Mouse (Mus musculus) kidney, embryonic 15.5 days (tissue): ENCODE data around the gene Lrrc74a. TPM values are rescaled to one million over a fixed set of nuclear protein-coding genes. Genes with fewer than 3 reads are reported as not detected.

ENCODE experiments used
- ATAC-seq: fragments of 200-750 bp; cut with Nextera tagmentation; replicated peaks from 2 replicates; pipeline ENCODE4 v1.8.0; 2017; ENCODE audit warnings: moderate TSS enrichment; ENCODE audit not compliant: low FRiP score
- H3K27ac ChIP-seq: fragments of 300-500 bp; sonication (generic); 2 replicates; pipeline ENCODE4 v1.5.1; 2015; ENCODE audit warnings: mild to moderate bottlenecking, inconsistent platforms
- H3K27me3 ChIP-seq: fragments of 300-500 bp; sonication (generic); 2 replicates; pipeline ENCODE4 v1.6.1; 2015; ENCODE audit warnings: inconsistent platforms
- H3K36me3 ChIP-seq: fragments of 300-500 bp; sonication (generic); 2 replicates; pipeline ENCODE4 v1.6.1; 2015; ENCODE audit warnings: inconsistent platforms
- H3K4me1 ChIP-seq: fragments of 300-500 bp; sonication (generic); 2 replicates; pipeline ENCODE4 v1.6.1; 2015; ENCODE audit warnings: inconsistent platforms
- H3K4me2 ChIP-seq: fragments of 300-500 bp; sonication (generic); 2 replicates; pipeline ENCODE4 v1.6.1; 2015; ENCODE audit warnings: moderate library complexity, mild to moderate bottlenecking, inconsistent platforms
- H3K4me3 ChIP-seq: fragments of 300-500 bp; sonication (generic); replicated peaks from 2 replicates; pipeline ENCODE4 v1.5.1; 2015; ENCODE audit warnings: mild to moderate bottlenecking, inconsistent platforms
- H3K9ac ChIP-seq: fragments of 300-500 bp; sonication (generic); 2 replicates; pipeline ENCODE4 v1.6.1; 2015; ENCODE audit warnings: mild to moderate bottlenecking, inconsistent platforms
- H3K9me3 ChIP-seq: fragments of 300-500 bp; sonication (generic); replicated peaks from 2 replicates; pipeline ENCODE4 v1.6.1; 2016; ENCODE audit warnings: inconsistent platforms
- WGBS: fragments of 180-500 bp; shearing (Covaris S2); methylation state at CpG from one replicate; pipeline ENCODE4 v1.1.7; 2015; ENCODE audit warnings: mixed read lengths; 5-methylcytosine and 5-hydroxymethylcytosine counted together
- polyA plus RNA-seq: library from polyadenylated mRNA; unstranded; fragments of >200 nt; fragmentation: Nextera tagmentation; extraction: Ambion mirVana; gene quantifications from 2 replicates; pipeline ENCODE4 v1.2.1, GENCODE M21; 2015

Gene Lrrc74a
- polyA plus RNA-seq, 1 experiment from 2014 or later, result not detected

DNA sequence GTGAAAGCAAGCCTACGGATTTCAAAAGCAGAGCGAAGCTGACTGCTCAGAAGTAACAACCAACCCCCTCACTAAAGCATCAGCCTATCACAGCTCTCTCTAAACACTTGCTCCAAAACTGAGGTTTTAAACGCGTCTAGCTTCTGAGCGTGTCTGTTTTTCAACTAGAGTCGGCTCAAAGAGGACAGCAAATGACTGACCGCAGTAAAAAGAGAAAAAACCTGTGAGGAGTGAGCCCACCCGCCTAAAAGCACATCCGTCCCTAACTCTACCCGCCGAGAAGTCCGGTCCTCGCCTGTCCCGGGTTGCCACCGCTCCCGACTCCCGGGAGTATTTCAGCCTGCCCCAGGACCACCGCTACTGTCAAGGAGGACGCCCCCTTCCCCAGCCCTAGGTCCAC lies 8.5 kb upstream of the Lrrc74a start:
- Histone ChIP-seq H3K36me3 (no peaks in the 10 kb centered on the region), H3K4me1 (peaks cover 7% of the 10 kb centered on the region; the same call in 1 of the 2 replicates), H3K27me3 (no peaks in the 10 kb centered on the region), H3K4me2 (peak overlapping the region; percentile 98), H3K4me3 (peak overlapping the region; percentile 76), H3K9me3 (no peaks in the 10 kb centered on the region), H3K27ac (peak overlapping the region; percentile 57; the same call in 1 of the 2 replicates), H3K9ac (peak overlapping the region; percentile 69)
- WGBS, result under 1% methylated on average over 19 of the region's 19 CpGs
- peak; percentile 41 for ATAC-seq

DNA sequence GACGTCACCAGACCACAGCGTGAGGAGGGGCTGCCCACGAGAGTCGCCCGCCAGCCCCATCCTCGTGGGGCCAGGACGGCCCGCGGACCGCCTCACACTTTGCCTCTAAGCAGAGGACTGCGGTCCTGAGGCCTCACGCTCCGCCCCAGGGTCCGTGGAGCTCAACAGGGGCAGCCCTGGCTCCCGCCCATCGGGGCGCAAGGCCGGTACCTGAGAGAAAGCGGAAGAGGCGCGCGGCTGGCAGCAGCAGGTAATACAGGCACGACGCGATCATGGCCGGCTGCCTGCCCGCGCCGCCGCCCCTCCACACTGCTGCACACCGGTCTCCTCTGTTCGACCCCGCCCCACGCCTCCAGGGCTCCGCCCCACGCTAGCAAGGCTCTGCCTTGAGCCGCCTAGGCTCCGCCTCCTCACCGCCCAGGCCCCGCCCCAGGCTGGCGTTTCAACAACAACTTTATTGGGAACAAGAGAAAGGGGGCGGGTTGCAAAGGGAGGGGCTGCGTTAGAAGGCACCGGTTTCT lies 8.0 kb upstream of the Lrrc74a start, which contains the start of gene Angel1:
Gene Angel1, minus strand, starts transcription at position 341 of the 521 bp plus-strand sequence.
- no peaks in the 10 kb centered on the region for H3K36me3 ChIP-seq
- no peaks in the 10 kb centered on the region for H3K27me3 ChIP-seq
- H3K4me2 ChIP-seq, result peak within 1 kb of the TSS; percentile 98
- H3K27ac ChIP-seq, result peak within 1 kb of the TSS; percentile 57; the same call in 1 of the 2 replicates
- H3K9me3 ChIP-seq, result no peaks in the 10 kb centered on the region
- peak; percentile 99 for ATAC-seq
- WGBS, result under 1% methylated on average over 42 of the region's 44 CpGs
- H3K9ac ChIP-seq, result peak within 1 kb of the TSS; percentile 69
- H3K4me3 ChIP-seq, result peak within 1 kb of the TSS; percentile 76
- peaks cover 7% of the 10 kb centered on the region; the same call in 1 of the 2 replicates for H3K4me1 ChIP-seq

DNA sequence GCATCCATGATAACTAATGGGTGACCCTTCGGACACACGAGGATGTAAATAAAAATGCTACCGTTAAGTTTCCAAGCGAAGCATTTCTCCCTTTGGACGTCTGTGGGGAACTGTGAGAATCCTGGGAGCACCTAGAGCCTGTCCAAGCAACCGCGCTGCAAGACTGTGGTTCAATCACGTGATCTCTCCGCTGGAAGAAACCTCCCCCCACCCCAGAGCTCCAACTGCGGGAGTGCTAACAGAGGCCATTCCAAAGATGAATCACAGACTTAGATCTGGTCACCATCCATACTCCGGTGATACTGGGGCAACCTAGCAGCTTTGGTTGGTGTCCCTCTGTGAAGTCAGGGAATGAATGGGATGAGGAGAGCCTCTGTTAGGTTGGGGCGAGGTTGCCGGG lies 26.9 kb downstream of the Lrrc74a start:
- Histone ChIP-seq H3K4me1 (no peaks in the 10 kb centered on the region), H3K27me3 (0 out of 2 replicates have a peak, but pooled peaks cover 3% of the 10 kb centered on the region), H3K36me3 (no peaks in the 10 kb centered on the region), H3K9ac (no peak overlapping the region), H3K4me2 (no peak overlapping the region), H3K9me3 (no peaks in the 10 kb centered on the region), H3K4me3 (no peak overlapping the region), H3K27ac (no peak overlapping the region)
- no peak for ATAC-seq
- WGBS, result 74% methylated on average over 13 of the region's 13 CpGs

DNA sequence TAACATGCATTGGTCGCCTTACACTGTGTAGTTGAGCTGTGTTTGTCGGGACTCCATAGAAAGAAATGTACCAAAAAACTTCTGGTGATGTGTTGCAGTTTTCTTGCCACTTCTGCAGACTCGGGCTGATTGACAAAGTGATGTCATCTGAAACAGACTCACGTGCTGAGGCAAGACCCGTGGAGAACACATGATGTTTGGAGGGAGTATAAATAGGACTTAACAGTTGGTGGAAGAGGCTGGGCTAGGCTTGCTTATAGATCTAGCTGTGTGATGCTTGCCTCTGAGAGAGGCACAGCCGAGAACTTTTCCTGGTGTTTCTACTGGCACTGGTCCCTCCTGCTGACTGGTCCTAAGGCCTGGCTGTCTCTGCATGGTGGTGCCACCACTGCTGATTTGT lies 29.9 kb downstream of the Lrrc74a start:
- Histone ChIP-seq H3K4me1 (peaks cover 6% of the 10 kb centered on the region; the same call in 1 of the 2 replicates), H3K27me3 (no peaks in the 10 kb centered on the region), H3K4me3 (no peak overlapping the region), H3K9me3 (no peaks in the 10 kb centered on the region), H3K4me2 (no peak overlapping the region), H3K9ac (no peak overlapping the region), H3K27ac (no peak overlapping the region), H3K36me3 (no peaks in the 10 kb centered on the region)
- no peak for ATAC-seq
- 75% methylated on average over 6 of the region's 6 CpGs for WGBS

DNA sequence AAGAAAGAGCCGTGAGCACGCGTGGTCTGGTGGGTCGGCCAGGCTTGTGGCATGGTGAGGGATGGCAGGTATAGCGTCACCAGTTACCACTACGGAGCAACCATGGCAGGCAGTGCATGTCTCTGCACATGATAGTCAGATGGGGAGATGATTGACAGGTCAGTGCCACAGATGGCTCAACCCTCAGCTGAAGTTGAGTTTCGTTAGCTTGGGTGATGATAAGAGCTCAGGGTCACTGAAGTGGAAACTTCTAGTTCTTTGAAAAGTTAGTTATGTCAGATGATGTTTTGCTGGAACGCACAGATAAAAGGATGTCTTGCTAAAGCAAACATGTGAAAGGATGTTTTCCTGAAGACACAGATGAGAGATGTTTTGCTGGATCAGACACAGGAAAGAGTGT lies 32.3 kb downstream of the Lrrc74a start:
- H3K36me3 ChIP-seq, result no peaks in the 10 kb centered on the region
- H3K4me2 ChIP-seq, result no peak overlapping the region
- no peak overlapping the region for H3K27ac ChIP-seq
- no peak for ATAC-seq
- H3K9me3 ChIP-seq, result no peaks in the 10 kb centered on the region
- no peak overlapping the region for H3K4me3 ChIP-seq
- peaks cover 13% of the 10 kb centered on the region for H3K4me1 ChIP-seq
- H3K27me3 ChIP-seq, result no peaks in the 10 kb centered on the region
- WGBS, result 90% methylated on average over 8 of the region's 8 CpGs
- no peak overlapping the region for H3K9ac ChIP-seq

DNA sequence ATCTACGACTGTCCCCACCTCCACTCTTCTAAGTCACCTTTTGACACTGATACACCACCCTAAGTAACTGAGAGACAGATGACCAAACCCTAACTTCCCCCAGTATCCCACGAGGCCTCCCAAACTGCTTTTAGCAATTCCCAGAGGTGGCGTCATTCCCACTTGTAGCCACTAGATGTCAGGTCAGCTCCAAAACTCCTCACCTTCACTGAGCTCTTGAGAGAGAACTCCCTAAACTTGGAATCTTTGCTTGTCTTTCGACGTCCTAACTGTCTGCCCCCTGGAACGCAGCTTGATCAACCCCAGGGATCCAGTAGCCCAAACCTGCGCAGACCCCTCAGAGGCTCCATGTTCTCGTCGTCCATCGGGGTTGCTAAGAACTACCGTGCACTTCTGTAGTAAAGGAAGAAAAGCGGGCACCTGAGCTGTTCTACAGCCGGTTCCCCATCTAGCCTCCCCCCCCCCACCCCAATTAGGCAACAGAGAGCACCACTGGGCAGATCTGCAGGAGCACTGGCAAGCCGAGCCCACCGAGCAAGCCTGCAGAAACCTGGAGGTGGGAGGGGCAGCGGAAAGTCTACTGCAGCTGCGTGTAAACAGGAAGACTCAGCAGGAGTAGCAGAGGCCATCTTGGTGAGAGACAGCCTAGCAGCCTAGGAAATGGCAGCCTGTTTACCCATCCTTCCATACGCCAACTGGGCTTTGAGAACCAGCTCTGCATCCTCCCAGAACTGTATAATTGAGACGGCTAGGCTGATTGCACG lies 33.9 kb downstream of the Lrrc74a start:
- Histone ChIP-seq H3K4me3 (no peak overlapping the region), H3K4me1 (peaks cover 18% of the 10 kb centered on the region), H3K9ac (no peak overlapping the region), H3K27ac (no peak overlapping the region), H3K27me3 (no peaks in the 10 kb centered on the region), H3K4me2 (no peak overlapping the region), H3K9me3 (no peaks in the 10 kb centered on the region), H3K36me3 (no peaks in the 10 kb centered on the region)
- 41% methylated on average over 20 of the region's 20 CpGs for WGBS
- 0 out of 2 replicates have a peak, but pooled peaks have one; percentile 16 for ATAC-seq

DNA sequence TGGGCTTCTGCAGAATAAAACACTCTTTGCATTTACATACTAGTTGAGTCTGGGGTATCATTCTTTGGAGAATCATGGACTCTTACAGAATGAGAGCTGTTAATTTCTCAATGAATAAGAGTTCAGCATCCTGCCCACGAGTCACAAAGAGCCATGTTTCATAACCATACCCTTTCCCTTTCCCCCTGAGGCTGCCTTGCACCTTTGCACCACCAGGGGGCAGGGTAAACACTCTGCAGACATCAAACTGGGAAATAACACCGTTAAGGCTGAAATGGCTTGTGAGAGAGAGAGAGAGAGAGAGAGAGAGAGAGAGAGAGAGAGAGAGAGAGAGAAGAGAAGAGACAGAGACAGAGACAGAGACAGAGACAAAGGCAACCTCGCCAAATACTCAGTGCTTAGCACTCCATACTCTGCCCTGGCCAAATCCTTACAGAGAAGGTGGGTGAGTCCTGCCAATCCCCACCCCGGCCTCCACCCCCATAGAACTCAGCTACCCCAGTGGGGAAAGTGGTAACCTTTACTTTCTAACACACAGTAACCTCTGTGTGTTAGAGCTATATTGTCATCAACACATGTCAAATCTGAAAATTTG lies 34.9 kb downstream of the Lrrc74a start:
- H3K4me2 ChIP-seq, result no peak overlapping the region
- 39% methylated on average over 4 of the region's 4 CpGs for WGBS
- H3K9me3 ChIP-seq, result no peaks in the 10 kb centered on the region
- H3K4me1 ChIP-seq, result peaks cover 18% of the 10 kb centered on the region
- no peak for ATAC-seq
- H3K4me3 ChIP-seq, result no peak overlapping the region
- no peak overlapping the region for H3K27ac ChIP-seq
- no peaks in the 10 kb centered on the region for H3K36me3 ChIP-seq
- H3K9ac ChIP-seq, result no peak overlapping the region
- H3K27me3 ChIP-seq, result no peaks in the 10 kb centered on the region

DNA sequence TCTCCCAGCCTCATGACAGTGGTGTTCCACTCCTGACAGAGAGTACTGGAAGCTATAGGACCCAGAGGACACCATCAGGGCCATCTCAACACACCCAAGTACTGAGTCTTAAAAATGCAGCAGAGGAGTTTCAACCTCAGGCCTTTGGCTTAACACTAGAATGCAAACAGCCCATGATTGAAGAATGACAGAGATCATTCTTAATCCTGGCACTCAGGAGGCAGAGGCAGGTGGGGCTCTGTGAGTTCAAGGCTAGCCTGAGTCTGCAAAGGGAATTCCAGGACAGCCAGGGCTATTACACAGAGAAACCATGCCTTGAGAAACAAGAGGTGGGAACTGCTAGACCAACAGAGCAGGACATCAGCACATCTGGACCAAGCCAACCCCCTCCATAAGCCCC lies 35.6 kb downstream of the Lrrc74a start:
- Histone ChIP-seq H3K27ac (peak overlapping the region; percentile 59), H3K4me1 (peaks cover 18% of the 10 kb centered on the region), H3K9me3 (no peaks in the 10 kb centered on the region), H3K4me3 (no peak overlapping the region), H3K4me2 (no peak overlapping the region), H3K9ac (no peak overlapping the region), H3K27me3 (no peaks in the 10 kb centered on the region), H3K36me3 (no peaks in the 10 kb centered on the region)
- no peak for ATAC-seq

DNA sequence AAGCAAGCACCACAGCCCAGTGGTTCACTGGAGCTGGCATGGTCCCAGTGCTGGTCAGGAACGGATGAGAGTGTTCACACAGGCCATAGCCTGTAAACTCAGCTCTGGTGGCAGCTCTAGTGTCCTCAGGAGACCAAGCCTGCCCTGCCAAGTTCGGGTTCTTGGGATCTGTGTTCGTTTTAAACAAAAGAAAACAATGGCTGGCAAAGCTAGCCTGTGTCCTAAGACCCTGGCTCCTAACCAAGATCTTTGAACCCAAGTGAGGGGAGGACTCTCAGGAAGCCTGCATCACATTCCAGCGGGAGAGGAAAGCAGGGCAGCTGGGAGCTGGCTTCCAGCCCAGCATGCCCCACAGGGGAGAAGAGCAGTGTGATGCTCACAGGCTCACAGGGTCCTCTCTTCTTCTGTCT lies 36.1 kb downstream of the Lrrc74a start:
- Histone ChIP-seq H3K27me3 (no peaks in the 10 kb centered on the region), H3K4me2 (no peak overlapping the region), H3K4me3 (no peak overlapping the region), H3K27ac (peak overlapping the region; percentile 59), H3K9ac (no peak overlapping the region), H3K36me3 (no peaks in the 10 kb centered on the region), H3K4me1 (peaks cover 18% of the 10 kb centered on the region), H3K9me3 (no peaks in the 10 kb centered on the region)
- WGBS, result 25% methylated on average over 4 of the region's 4 CpGs
- ATAC-seq, result no peak

DNA sequence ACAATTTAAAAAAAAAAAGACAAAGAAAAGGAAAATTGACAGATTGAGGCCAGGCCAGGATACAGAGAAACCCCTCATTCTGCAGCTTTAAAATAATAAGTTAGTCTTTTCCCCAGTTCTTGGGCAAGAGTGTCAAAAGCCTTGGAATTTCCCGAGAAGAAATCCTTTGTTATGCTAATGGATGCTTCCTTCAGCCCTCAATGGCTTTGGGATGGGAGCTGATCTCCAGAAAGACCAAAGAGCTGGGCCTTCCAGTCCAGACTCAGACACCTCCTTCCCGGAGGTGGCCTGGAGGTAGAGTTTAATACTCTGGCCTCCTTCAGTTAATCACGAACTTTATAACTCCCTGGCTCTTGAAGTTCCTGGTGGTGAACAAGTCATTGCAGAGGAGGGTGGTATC lies 36.8 kb downstream of the Lrrc74a start:
- peaks cover 18% of the 10 kb centered on the region for H3K4me1 ChIP-seq
- no peaks in the 10 kb centered on the region for H3K36me3 ChIP-seq
- H3K9me3 ChIP-seq, result no peaks in the 10 kb centered on the region
- 14% methylated on average over 3 of the region's 3 CpGs for WGBS
- no peak overlapping the region for H3K4me3 ChIP-seq
- no peaks in the 10 kb centered on the region for H3K27me3 ChIP-seq
- no peak overlapping the region for H3K4me2 ChIP-seq
- no peak overlapping the region for H3K9ac ChIP-seq
- H3K27ac ChIP-seq, result no peak overlapping the region
- ATAC-seq, result no peak

DNA sequence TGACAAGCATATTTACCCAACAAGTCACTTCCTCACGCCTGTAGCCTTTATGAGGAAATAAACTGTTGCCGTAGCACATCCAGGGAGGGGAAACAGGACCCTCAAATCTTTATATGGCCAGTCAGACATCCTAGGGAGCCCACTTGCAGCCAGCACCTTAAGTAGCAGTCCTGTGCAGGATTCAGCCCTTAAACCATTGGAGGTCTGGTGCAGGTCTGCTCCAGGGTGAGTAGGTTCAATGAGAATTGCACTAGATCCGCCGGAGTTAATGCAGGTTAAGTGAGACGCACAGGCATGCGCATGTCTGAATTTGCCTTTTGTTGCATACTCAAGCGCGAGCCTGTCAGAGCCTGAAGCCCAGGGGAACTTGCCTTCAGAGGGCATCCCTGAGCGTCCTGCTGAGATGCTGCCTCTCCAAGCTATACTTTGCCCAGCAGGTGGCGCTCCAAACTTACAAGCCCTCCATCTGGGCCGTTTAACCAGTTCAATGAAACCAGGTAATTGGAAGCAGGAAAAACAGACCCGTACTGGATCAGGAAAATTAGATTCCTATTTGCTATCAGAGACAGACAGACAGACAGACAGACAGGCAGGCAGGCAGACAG lies 37.8 kb downstream of the Lrrc74a start:
- Histone ChIP-seq H3K4me2 (peak overlapping the region; percentile 14; the same call in 1 of the 2 replicates), H3K27me3 (no peaks in the 10 kb centered on the region), H3K9ac (no peak overlapping the region), H3K4me3 (no peak overlapping the region), H3K27ac (no peak overlapping the region), H3K9me3 (no peaks in the 10 kb centered on the region), H3K36me3 (no peaks in the 10 kb centered on the region), H3K4me1 (peaks cover 18% of the 10 kb centered on the region)
- ATAC-seq, result peak; percentile 85
- WGBS, result 6% methylated on average over 12 of the region's 12 CpGs

DNA sequence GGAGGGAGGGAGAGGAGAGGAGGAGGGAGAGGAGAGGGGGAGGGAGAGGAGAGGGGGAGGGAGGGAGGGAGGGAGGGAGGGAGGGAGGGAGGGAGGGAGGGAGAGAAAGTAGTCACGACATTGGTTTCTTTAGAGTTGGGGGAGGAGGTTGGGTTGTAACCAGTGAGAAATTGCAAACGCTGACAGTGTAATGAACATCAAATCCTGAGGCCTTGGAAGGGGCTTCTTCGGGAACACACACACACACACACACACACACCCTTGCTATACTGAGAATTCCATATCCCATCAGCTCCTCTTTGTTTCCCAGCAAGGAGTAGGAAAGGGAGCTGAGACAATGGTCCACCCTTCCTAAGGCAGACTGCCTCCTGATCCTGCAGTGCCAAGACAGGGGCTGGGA lies 38.4 kb downstream of the Lrrc74a start:
- Histone ChIP-seq H3K9ac (no peak overlapping the region), H3K4me1 (peaks cover 18% of the 10 kb centered on the region), H3K27ac (no peak overlapping the region), H3K9me3 (no peaks in the 10 kb centered on the region), H3K36me3 (no peaks in the 10 kb centered on the region), H3K27me3 (no peaks in the 10 kb centered on the region), H3K4me3 (no peak overlapping the region), H3K4me2 (no peak overlapping the region)
- WGBS, result 38% methylated on average over 3 of the region's 3 CpGs
- no peak for ATAC-seq
